Mouse (Mus musculus): ENCODE results near the gene Snapc2. TPM values are rescaled to one million over a fixed set of nuclear protein-coding genes. Genes with fewer than 3 reads are reported as not detected.

Gene Snapc2
- polyA plus RNA-seq (2016; fragmentation: Nextera tagmentation; extraction: Ambion mirVana), result 61.9 and 63.0 TPM in 2 replicates

GRCm38 (mm10) chr8:4252934-4253841 is at the start of gene Snapc2:
Snapc2 (plus strand) TSS chr8:4253080.
- H3K27ac ChIP-seq (replicated peaks), result peak within 1 kb of the TSS; percentile 92
- H3K4me1 ChIP-seq, result peaks cover 52% of the 10 kb centered on the region
- peak; percentile 86 for ATAC-seq (ENCODE audit: low FRiP score, low read depth)
- peaks cover 14% of the 10 kb centered on the region for H3K27me3 ChIP-seq
- peak within 1 kb of the TSS; percentile 73 for H3K4me2 ChIP-seq (replicated peaks)
- H3K9me3 ChIP-seq, result no peaks in the 10 kb centered on the region
- H3K9ac ChIP-seq (replicated peaks), result peak within 1 kb of the TSS; percentile 90
- H3K4me3 ChIP-seq, result peak within 1 kb of the TSS; percentile 94
- H3K36me3 ChIP-seq, result peaks cover 32% of the 10 kb centered on the region
- under 1% methylated on average over 69 of the region's 69 CpGs for WGBS

GRCm38 (mm10) chr8:4205246-4206123 is 47.4 kb upstream of the Snapc2 start:
- Histone ChIP-seq H3K9ac (replicated peaks) (no peak overlapping the region), H3K4me3 (no peak overlapping the region), H3K27ac (replicated peaks) (no peak overlapping the region), H3K36me3 (peaks cover 70% of the 10 kb centered on the region), H3K9me3 (no peaks in the 10 kb centered on the region), H3K4me1 (peaks cover 12% of the 10 kb centered on the region; the same call in 1 of the 2 replicates), H3K4me2 (replicated peaks) (no peak overlapping the region), H3K27me3 (peaks cover 50% of the 10 kb centered on the region)
- 14% methylated on average over 38 of the region's 38 CpGs for WGBS
- peak; percentile 14; the same call in 1 of the 2 replicates for ATAC-seq (ENCODE audit: low FRiP score, low read depth)

- H3K9ac ChIP-seq (replicated peaks), result 0 out of 2 replicates have a peak overlapping the region, but pooled peaks have one; percentile 28
- peaks cover 73% of the 10 kb centered on the region for H3K36me3 ChIP-seq
- H3K4me3 ChIP-seq, result no peak overlapping the region
- H3K9me3 ChIP-seq, result no peaks in the 10 kb centered on the region
- H3K4me2 ChIP-seq (replicated peaks), result 0 out of 2 replicates have a peak overlapping the region, but pooled peaks have one; percentile 13
- WGBS, result 5% methylated on average over 42 of the region's 44 CpGs
- peaks cover 50% of the 10 kb centered on the region for H3K27me3 ChIP-seq
- peaks cover 12% of the 10 kb centered on the region; the same call in 1 of the 2 replicates for H3K4me1 ChIP-seq
- H3K27ac ChIP-seq (replicated peaks), result no peak overlapping the region
- ATAC-seq (ENCODE audit: low FRiP score, low read depth), result 0 out of 2 replicates have a peak, but pooled peaks have one; percentile 4
These were observed 46.5 kb upstream of the Snapc2 start for GRCm38 (mm10) chr8:4206182-4207015.

- no peak for ATAC-seq (ENCODE audit: low FRiP score, low read depth)
- Histone ChIP-seq H3K4me2 (replicated peaks) (no peak overlapping the region), H3K4me1 (peaks cover 12% of the 10 kb centered on the region; the same call in 1 of the 2 replicates), H3K9me3 (no peaks in the 10 kb centered on the region), H3K36me3 (peaks cover 77% of the 10 kb centered on the region), H3K27me3 (peaks cover 50% of the 10 kb centered on the region), H3K9ac (replicated peaks) (no peak overlapping the region), H3K27ac (replicated peaks) (no peak overlapping the region), H3K4me3 (no peak overlapping the region)
- WGBS, result 46% methylated on average over 2 of the region's 2 CpGs
These were observed 45.9 kb upstream of the Snapc2 start for GRCm38 (mm10) chr8:4207016-4207350.

- Histone ChIP-seq H3K4me2 (replicated peaks) (no peak overlapping the region), H3K4me3 (no peak overlapping the region)
- no peak for ATAC-seq (ENCODE audit: low FRiP score, low read depth)
These were observed 41.8 kb upstream of the Snapc2 start for GRCm38 (mm10) chr8:4211097-4211496.

GRCm38 (mm10) chr8:4212809-4213209 is 40.1 kb upstream of the Snapc2 start:
- Histone ChIP-seq H3K9me3 (no peaks in the 10 kb centered on the region), H3K27me3 (peaks cover 21% of the 10 kb centered on the region; the same call in 1 of the 2 replicates), H3K27ac (replicated peaks) (0 out of 2 replicates have a peak overlapping the region, but pooled peaks have one; percentile 25), H3K9ac (replicated peaks) (peak overlapping the region; percentile 65), H3K4me1 (peaks cover 43% of the 10 kb centered on the region), H3K36me3 (peaks cover 40% of the 10 kb centered on the region), H3K4me2 (replicated peaks) (peak overlapping the region; percentile 82), H3K4me3 (peak overlapping the region; percentile 57)
- no peak for ATAC-seq (ENCODE audit: low FRiP score, low read depth)
- 2% methylated on average over 24 of the region's 25 CpGs for WGBS

More at GRCm38 (mm10) chr8:4211097-4211496, 41.8 kb upstream of the Snapc2 start:
- 81% methylated on average over 6 of the region's 6 CpGs for WGBS
- Histone ChIP-seq H3K27ac (replicated peaks) (no peak overlapping the region), H3K9me3 (no peaks in the 10 kb centered on the region), H3K4me1 (peaks cover 49% of the 10 kb centered on the region), H3K36me3 (peaks cover 53% of the 10 kb centered on the region), H3K27me3 (peaks cover 38% of the 10 kb centered on the region), H3K9ac (replicated peaks) (no peak overlapping the region)

GRCm38 (mm10) chr8:4213210-4214005 is 39.5 kb upstream of the Snapc2 start:
- WGBS, result 5% methylated on average over 18 of the region's 18 CpGs
- ATAC-seq (ENCODE audit: low FRiP score, low read depth), result peak; percentile 3; the same call in 1 of the 2 replicates
- Histone ChIP-seq H3K9ac (replicated peaks) (peak overlapping the region; percentile 65), H3K27me3 (peaks cover 20% of the 10 kb centered on the region; the same call in 1 of the 2 replicates), H3K27ac (replicated peaks) (0 out of 2 replicates have a peak overlapping the region, but pooled peaks have one; percentile 25), H3K9me3 (no peaks in the 10 kb centered on the region), H3K4me2 (replicated peaks) (peak overlapping the region; percentile 82), H3K4me1 (peaks cover 45% of the 10 kb centered on the region), H3K4me3 (peak overlapping the region; percentile 57), H3K36me3 (peaks cover 35% of the 10 kb centered on the region)

GRCm38 (mm10) chr8:4214006-4214980 is 38.6 kb upstream of the Snapc2 start:
- no peaks in the 10 kb centered on the region for H3K9me3 ChIP-seq
- peak overlapping the region; percentile 82 for H3K4me2 ChIP-seq (replicated peaks)
- peak overlapping the region; percentile 65 for H3K9ac ChIP-seq (replicated peaks)
- peaks cover 31% of the 10 kb centered on the region for H3K36me3 ChIP-seq
- peaks cover 45% of the 10 kb centered on the region for H3K4me1 ChIP-seq
- 0 out of 2 replicates have a peak overlapping the region, but pooled peaks have one; percentile 8 for H3K27ac ChIP-seq (replicated peaks)
- 12% methylated on average over 33 of the region's 33 CpGs for WGBS
- H3K27me3 ChIP-seq, result peaks cover 20% of the 10 kb centered on the region; the same call in 1 of the 2 replicates
- ATAC-seq (ENCODE audit: low FRiP score, low read depth), result peak; percentile 4; the same call in 1 of the 2 replicates
- H3K4me3 ChIP-seq, result peak overlapping the region; percentile 57

- peaks cover 11% of the 10 kb centered on the region; the same call in 1 of the 2 replicates for H3K36me3 ChIP-seq
- WGBS, result 4% methylated on average over 18 of the region's 18 CpGs
- peak overlapping the region; percentile 82 for H3K4me2 ChIP-seq (replicated peaks)
- peaks cover 23% of the 10 kb centered on the region; the same call in 1 of the 2 replicates for H3K27me3 ChIP-seq
- H3K4me1 ChIP-seq, result peaks cover 45% of the 10 kb centered on the region
- no peaks in the 10 kb centered on the region for H3K9me3 ChIP-seq
- H3K27ac ChIP-seq (replicated peaks), result peak overlapping the region; percentile 86
- ATAC-seq (ENCODE audit: low FRiP score, low read depth), result no peak; the same call in 1 of the 2 replicates
- H3K4me3 ChIP-seq, result peak overlapping the region; percentile 57
- peak overlapping the region; percentile 76 for H3K9ac ChIP-seq (replicated peaks)
These were observed 36.6 kb upstream of the Snapc2 start for GRCm38 (mm10) chr8:4216296-4216695.

Data from midbrain, embryonic 12.5 days (tissue).